Mouse (Mus musculus) testis, adult 10 weeks (tissue): ENCODE measurements around the gene Stc2. TPM values are rescaled to one million over a fixed set of nuclear protein-coding genes. Genes with fewer than 3 reads are reported as not detected.

Source experiments
- polyA plus RNA-seq: library from polyadenylated mRNA; stranded (reverse); fragments of 350-450 nt; fragmentation: Illumina TruSeq; extraction: RNeasy Lipid Tissue Mini Kit (QIAGEN cat#74804); gene quantifications from one replicate; pipeline ENCODE4 v1.2.3, GENCODE M21; 2014; ENCODE audit warnings: low read depth, low replicate concordance

Gene Stc2
- polyA plus RNA-seq, result 0.70 TPM

DNA sequence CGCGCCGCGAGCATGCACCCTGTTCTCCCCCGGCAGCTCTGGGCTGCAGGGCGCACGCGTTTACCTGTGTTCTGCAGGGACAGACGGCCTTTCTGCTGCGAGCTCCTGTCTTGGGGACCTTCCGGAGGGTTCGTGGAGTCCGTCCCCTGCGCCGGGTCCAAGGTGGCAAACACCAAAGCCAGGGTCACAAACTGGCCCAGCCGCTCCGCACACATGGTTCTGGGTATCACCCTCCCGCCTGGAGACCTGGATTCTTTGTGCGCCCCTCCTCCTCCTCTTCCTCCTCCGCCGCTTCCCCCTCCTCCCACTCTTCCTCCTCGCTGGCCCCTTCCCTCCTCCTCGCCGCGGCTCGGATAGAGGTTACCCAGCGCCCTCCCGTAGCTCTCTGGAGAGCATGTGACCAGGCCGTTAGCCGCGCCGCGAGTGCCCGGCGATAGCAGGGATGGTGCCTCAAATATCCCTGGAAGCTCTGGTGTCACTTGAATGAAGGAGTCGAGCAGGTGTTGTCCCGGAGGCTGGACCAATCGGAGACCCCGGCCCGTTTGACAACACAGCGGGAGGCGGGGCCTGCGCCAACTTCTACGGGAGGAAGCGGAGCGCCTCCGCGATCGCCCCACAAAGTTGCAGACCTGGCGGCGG is at the start of gene Stc2:
Stc2 (minus strand) TSS at position 427 of the 639 bp plus-strand sequence.

Other genes with a start within 250 kb of the Stc2 start
- not detected for gene Gm17332, start 187.6 kb downstream of the Stc2 start, polyA plus RNA-seq